Mouse (Mus musculus) stomach, embryonic 15.5 days (tissue): ENCODE measurements around the gene 1700029I15Rik. TPM values are rescaled to one million over a fixed set of nuclear protein-coding genes. Genes with fewer than 3 reads are reported as not detected.

Experiments used
- ATAC-seq: fragments of 200-750 bp; cut with Nextera tagmentation; 2 replicates; pipeline ENCODE4 v1.8.0; 2017; ENCODE audit warnings: low read depth, moderate number of reproducible peaks, moderate TSS enrichment; ENCODE audit not compliant: insufficient read depth, low FRiP score
- H3K27ac ChIP-seq: fragments of 300-500 bp; sonication (generic); 2 replicates; pipeline ENCODE4 v1.5.1; 2015; ENCODE audit warnings: mild to moderate bottlenecking, inconsistent platforms
- H3K27me3 ChIP-seq: fragments of 300-500 bp; sonication (generic); replicated peaks from 2 replicates; pipeline ENCODE4 v1.6.1; 2015; ENCODE audit warnings: inconsistent platforms
- H3K36me3 ChIP-seq: fragments of 300-500 bp; sonication (generic); 2 replicates; pipeline ENCODE4 v1.6.1; 2015; ENCODE audit warnings: inconsistent platforms
- H3K4me1 ChIP-seq: fragments of 300-500 bp; sonication (generic); 2 replicates; pipeline ENCODE4 v1.6.1; 2015; ENCODE audit warnings: inconsistent platforms
- H3K4me2 ChIP-seq: fragments of 300-500 bp; sonication (generic); 2 replicates; pipeline ENCODE4 v1.6.1; 2015; ENCODE audit warnings: mild to moderate bottlenecking, inconsistent platforms
- H3K4me3 ChIP-seq: fragments of 300-500 bp; sonication (generic); replicated peaks from 2 replicates; pipeline ENCODE4 v1.5.1; 2015; ENCODE audit warnings: inconsistent platforms
- H3K9ac ChIP-seq: fragments of 300-500 bp; sonication (generic); 2 replicates; pipeline ENCODE4 v1.6.1; 2015; ENCODE audit warnings: inconsistent platforms
- H3K9me3 ChIP-seq: fragments of 300-500 bp; sonication (generic); 2 replicates; pipeline ENCODE4 v1.6.1; 2016; ENCODE audit warnings: inconsistent platforms
- WGBS: fragments of 180-500 bp; shearing (Covaris S2); methylation state at CpG from one replicate; pipeline ENCODE4 v1.1.7; 2015; 5-methylcytosine and 5-hydroxymethylcytosine counted together
- polyA plus RNA-seq: library from polyadenylated mRNA; unstranded; fragments of >200 nt; fragmentation: Nextera tagmentation; extraction: Ambion mirVana; gene quantifications from 2 replicates; pipeline ENCODE4 v1.2.1, GENCODE M21; 2015

1700029I15Rik gene
- polyA plus RNA-seq, result 3.4 and 4.0 TPM in 2 replicates

- Histone ChIP-seq H3K9ac (no peak within 1 kb of the TSS), H3K4me3 (no peak within 1 kb of the TSS), H3K9me3 (no peaks in the 10 kb centered on the region), H3K4me1 (peaks cover 9% of the 10 kb centered on the region; the same call in 1 of the 2 replicates), H3K27ac (no peak within 1 kb of the TSS), H3K27me3 (no peaks in the 10 kb centered on the region), H3K36me3 (peaks cover 39% of the 10 kb centered on the region), H3K4me2 (no peak within 1 kb of the TSS)
- 85% methylated on average over 5 of the region's 5 CpGs for WGBS
- no peak for ATAC-seq
Measured at GRCm38 (mm10) chr2:92381901-92382588, at the start of gene 1700029I15Rik. TSS of gene 1700029I15Rik (plus strand) at chr2:92382538.

GRCm38 (mm10) chr2:92342418-92342817 lies 39.9 kb upstream of the 1700029I15Rik start:
- Histone ChIP-seq H3K27ac (no peak overlapping the region), H3K36me3 (0 out of 2 replicates have a peak, but pooled peaks cover 4% of the 10 kb centered on the region), H3K4me2 (no peak overlapping the region), H3K4me1 (no peaks in the 10 kb centered on the region), H3K9ac (no peak overlapping the region), H3K4me3 (no peak overlapping the region), H3K27me3 (no peaks in the 10 kb centered on the region), H3K9me3 (no peaks in the 10 kb centered on the region)
- ATAC-seq, result no peak

DNA sequence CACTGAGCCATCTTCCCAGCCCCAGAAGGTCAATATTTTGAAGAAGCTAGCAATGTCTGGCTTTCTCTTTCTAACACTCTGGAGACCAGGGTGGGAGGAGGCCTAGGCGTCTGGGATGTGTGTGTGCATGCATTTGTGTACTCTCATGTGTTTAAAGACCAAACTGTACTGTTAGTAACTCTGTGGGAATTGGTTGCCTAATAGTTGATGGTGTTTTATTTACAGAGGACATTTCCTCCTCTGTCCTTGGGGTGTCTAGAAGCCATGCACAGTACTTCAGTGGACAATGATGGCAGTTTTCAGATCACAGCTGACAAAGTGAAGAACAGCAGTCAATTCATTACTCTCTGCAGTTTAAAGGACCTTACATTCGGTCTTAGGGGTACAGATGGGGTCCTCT lies 35.1 kb upstream of the 1700029I15Rik start:
- Histone ChIP-seq H3K4me1 (no peaks in the 10 kb centered on the region), H3K9ac (no peak overlapping the region), H3K27ac (no peak overlapping the region), H3K9me3 (no peaks in the 10 kb centered on the region), H3K4me3 (no peak overlapping the region), H3K36me3 (peaks cover 23% of the 10 kb centered on the region), H3K4me2 (no peak overlapping the region), H3K27me3 (no peaks in the 10 kb centered on the region)
- 91% methylated on average over 2 of the region's 2 CpGs for WGBS
- no peak for ATAC-seq

- Histone ChIP-seq H3K9ac (no peak overlapping the region), H3K27me3 (no peaks in the 10 kb centered on the region), H3K9me3 (no peaks in the 10 kb centered on the region), H3K4me1 (no peaks in the 10 kb centered on the region), H3K27ac (no peak overlapping the region), H3K36me3 (peaks cover 27% of the 10 kb centered on the region), H3K4me3 (no peak overlapping the region), H3K4me2 (no peak overlapping the region)
- no peak for ATAC-seq
- 53% methylated on average over 6 of the region's 6 CpGs for WGBS
Measured at GRCm38 (mm10) chr2:92349589-92350425, 32.5 kb upstream of the 1700029I15Rik start.

DNA sequence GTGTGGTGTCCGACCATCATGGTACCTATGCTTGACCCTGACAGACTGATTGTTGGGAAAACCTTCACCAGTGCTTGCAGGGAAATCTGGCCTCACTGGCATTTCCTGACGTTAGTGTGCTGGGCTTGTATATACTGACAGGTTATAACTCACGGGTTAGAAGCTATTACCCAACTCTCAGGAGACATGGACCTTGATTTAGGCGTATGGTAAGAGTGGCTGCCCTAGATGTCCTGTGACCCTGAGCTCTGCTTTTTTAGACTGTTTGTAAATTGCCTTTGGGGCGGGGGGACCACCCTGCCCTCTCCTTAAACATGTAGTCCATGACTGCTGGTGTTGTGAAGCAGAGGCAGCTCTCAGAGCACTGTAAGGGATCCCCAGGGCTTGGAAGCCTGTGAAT lies 31.7 kb upstream of the 1700029I15Rik start:
- Histone ChIP-seq H3K9me3 (no peaks in the 10 kb centered on the region), H3K9ac (no peak overlapping the region), H3K4me2 (no peak overlapping the region), H3K27ac (no peak overlapping the region), H3K4me3 (no peak overlapping the region), H3K36me3 (peaks cover 27% of the 10 kb centered on the region), H3K27me3 (no peaks in the 10 kb centered on the region), H3K4me1 (no peaks in the 10 kb centered on the region)
- 53% methylated on average over 5 of the region's 5 CpGs for WGBS
- no peak for ATAC-seq

DNA sequence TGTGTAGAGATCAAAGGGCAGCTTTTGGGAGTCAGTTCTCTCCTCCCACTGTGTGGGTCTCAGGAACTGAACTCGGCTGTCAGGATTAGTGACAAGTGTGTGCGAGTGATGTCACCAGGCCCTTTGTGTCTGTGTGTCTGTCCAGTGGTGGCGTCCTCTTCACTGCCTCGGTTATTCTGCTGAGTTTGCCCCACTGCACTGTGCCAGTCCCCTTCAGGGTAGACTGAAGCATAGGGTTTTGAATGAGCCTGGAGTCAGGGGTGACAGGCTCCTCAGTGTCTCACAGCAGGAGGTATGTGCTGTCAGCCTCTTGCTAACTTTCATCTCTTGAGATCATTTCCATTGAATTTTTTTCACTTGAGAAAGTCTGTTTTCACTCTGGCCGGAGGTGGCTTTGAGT lies 28.9 kb upstream of the 1700029I15Rik start:
- no peaks in the 10 kb centered on the region for H3K4me1 ChIP-seq
- H3K9me3 ChIP-seq, result no peaks in the 10 kb centered on the region
- no peak for ATAC-seq
- peaks cover 32% of the 10 kb centered on the region for H3K36me3 ChIP-seq
- no peak overlapping the region for H3K4me3 ChIP-seq
- H3K27ac ChIP-seq, result no peak overlapping the region
- no peaks in the 10 kb centered on the region for H3K27me3 ChIP-seq
- H3K9ac ChIP-seq, result no peak overlapping the region
- no peak overlapping the region for H3K4me2 ChIP-seq
- 78% methylated on average over 5 of the region's 5 CpGs for WGBS

DNA sequence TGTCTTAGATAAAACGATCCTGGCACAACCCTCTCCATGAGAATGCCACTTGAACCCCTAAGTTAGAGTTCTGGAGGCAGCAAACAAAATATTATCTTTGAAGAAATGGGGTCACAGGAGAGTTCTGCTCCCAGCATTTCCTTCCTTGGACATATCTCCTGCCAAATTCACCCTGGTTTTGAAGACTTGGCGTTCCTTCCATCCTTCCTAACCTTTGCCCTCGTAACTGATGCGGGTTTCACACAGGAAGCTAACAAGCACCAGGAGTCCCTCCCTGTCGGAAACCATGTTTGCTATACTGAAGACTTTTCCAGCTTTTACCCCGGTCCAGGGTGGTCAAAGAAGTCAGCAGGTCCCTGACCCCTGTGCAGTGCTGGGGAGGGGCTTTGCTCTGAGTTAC lies 28.1 kb upstream of the 1700029I15Rik start:
- 58% methylated on average over 6 of the region's 6 CpGs for WGBS
- H3K27me3 ChIP-seq, result no peaks in the 10 kb centered on the region
- no peaks in the 10 kb centered on the region for H3K4me1 ChIP-seq
- no peak overlapping the region for H3K4me2 ChIP-seq
- no peak overlapping the region for H3K9ac ChIP-seq
- no peak overlapping the region for H3K27ac ChIP-seq
- H3K4me3 ChIP-seq, result no peak overlapping the region
- no peak for ATAC-seq
- H3K9me3 ChIP-seq, result no peaks in the 10 kb centered on the region
- H3K36me3 ChIP-seq, result peaks cover 37% of the 10 kb centered on the region

DNA sequence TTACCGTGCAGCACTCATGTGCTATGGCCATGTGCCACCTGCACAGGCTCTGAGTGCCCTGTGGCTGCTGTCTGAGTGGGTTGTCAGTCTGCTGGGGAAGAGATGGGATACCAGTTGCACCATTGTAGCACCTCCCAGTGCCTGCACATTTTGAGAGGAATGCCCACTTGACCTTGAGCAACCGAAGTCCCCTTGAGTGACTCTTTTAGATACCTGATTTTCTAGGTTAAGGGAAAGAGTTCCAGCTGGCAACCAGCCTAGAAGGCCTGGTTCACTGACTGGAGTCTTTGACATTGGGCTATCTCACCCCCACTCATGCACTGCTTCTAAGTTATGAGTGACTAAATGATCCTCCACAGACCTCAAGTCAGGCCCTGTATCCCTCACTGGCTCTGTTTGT lies 23.0 kb upstream of the 1700029I15Rik start:
- peaks cover 34% of the 10 kb centered on the region for H3K36me3 ChIP-seq
- 86% methylated on average over 2 of the region's 2 CpGs for WGBS

GRCm38 (mm10) chr2:92360186-92360823 lies 22.0 kb upstream of the 1700029I15Rik start:
- Histone ChIP-seq H3K4me3 (no peak overlapping the region), H3K27ac (no peak overlapping the region), H3K36me3 (peaks cover 34% of the 10 kb centered on the region), H3K4me2 (no peak overlapping the region), H3K27me3 (no peaks in the 10 kb centered on the region), H3K4me1 (peaks cover 5% of the 10 kb centered on the region; the same call in 1 of the 2 replicates), H3K9me3 (no peaks in the 10 kb centered on the region), H3K9ac (no peak overlapping the region)
- no peak for ATAC-seq
- 72% methylated on average over 25 of the region's 25 CpGs for WGBS

More for the DNA sequence above, 23.0 kb upstream of the 1700029I15Rik start:
- Histone ChIP-seq H3K9me3 (no peaks in the 10 kb centered on the region), H3K27ac (no peak overlapping the region), H3K27me3 (no peaks in the 10 kb centered on the region), H3K4me1 (peaks cover 5% of the 10 kb centered on the region; the same call in 1 of the 2 replicates), H3K4me2 (no peak overlapping the region), H3K4me3 (no peak overlapping the region), H3K9ac (no peak overlapping the region)
- ATAC-seq, result no peak

DNA sequence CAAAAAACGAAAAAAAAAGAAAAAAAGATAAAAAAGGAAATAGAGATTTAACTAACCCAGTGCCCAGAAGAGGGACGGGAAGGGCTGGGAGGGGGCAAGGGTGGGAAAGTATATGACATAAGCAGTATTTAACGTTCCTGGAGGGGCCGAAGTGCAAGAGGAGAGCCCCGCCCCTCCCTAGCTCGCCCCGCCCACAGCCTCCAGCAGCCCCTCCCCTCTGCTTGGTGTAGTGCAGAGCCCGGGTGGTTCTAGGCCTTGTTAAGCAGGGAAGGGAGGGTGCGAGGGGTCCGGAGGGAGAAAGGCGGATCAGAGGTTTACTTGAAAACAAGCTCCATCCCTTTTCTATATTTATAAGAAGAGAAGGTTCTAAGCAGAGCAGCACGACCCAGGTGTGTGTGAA lies 21.4 kb upstream of the 1700029I15Rik start:
- Histone ChIP-seq H3K4me2 (no peak overlapping the region), H3K27ac (no peak overlapping the region), H3K4me3 (no peak overlapping the region), H3K4me1 (peaks cover 5% of the 10 kb centered on the region; the same call in 1 of the 2 replicates), H3K36me3 (peaks cover 34% of the 10 kb centered on the region), H3K9ac (no peak overlapping the region), H3K27me3 (no peaks in the 10 kb centered on the region), H3K9me3 (no peaks in the 10 kb centered on the region)
- ATAC-seq, result peak; percentile 66; the same call in 1 of the 2 replicates
- 28% methylated on average over 12 of the region's 12 CpGs for WGBS

- Histone ChIP-seq H3K9ac (no peak overlapping the region), H3K27ac (no peak overlapping the region), H3K36me3 (peaks cover 36% of the 10 kb centered on the region), H3K27me3 (no peaks in the 10 kb centered on the region), H3K9me3 (no peaks in the 10 kb centered on the region), H3K4me1 (peaks cover 5% of the 10 kb centered on the region; the same call in 1 of the 2 replicates), H3K4me3 (no peak overlapping the region), H3K4me2 (no peak overlapping the region)
- ATAC-seq, result no peak
- WGBS, result 85% methylated on average over 8 of the region's 8 CpGs
Measured at GRCm38 (mm10) chr2:92361795-92362194, 20.5 kb upstream of the 1700029I15Rik start.
